Mouse (Mus musculus): Measurements from ENCODE around the gene Ankrd33. TPM values are rescaled to one million over a fixed set of nuclear protein-coding genes. Genes with fewer than 3 reads are reported as not detected.
A peak's percentile ranks its signal among the peaks of the same experiment; 100 is the strongest.

The Ankrd33 gene
- polyA plus RNA-seq, 1 experiment from 2014 or later: not detected

GRCm38 (mm10) chr15:101161534-101161933, 46.0 kb downstream of the Ankrd33 start:
- 82% methylated on average over 7 of the region's 7 CpGs for WGBS
- 0 out of 2 replicates have a peak, but pooled peaks cover 3% of the 10 kb centered on the region for H3K9me3 ChIP-seq (replicated peaks; ENCODE audit: low read length)
- no peak overlapping the region for H3K4me2 ChIP-seq (ENCODE audit: low read length)
- H3K27me3 ChIP-seq (ENCODE audit: insufficient read depth, low read length): no peaks in the 10 kb centered on the region
- DNase-seq (ENCODE audit: low spot score) (no peak), ATAC-seq (replicated peaks; ENCODE audit: low FRiP score, low read depth) (no peak)
- H3K4me1 ChIP-seq (replicated peaks; ENCODE audit: insufficient read depth, low read length): peaks cover 20% of the 10 kb centered on the region
- H3K36me3 ChIP-seq (ENCODE audit: insufficient read depth, low read length): no peaks in the 10 kb centered on the region
- H3K4me3 ChIP-seq (replicated peaks; ENCODE audit: low read depth, low read length): no peak overlapping the region
- no peak overlapping the region for H3K27ac ChIP-seq
- TF ChIP-seq CTCF (IDR thresholded peaks at IDR 0.05; ENCODE audit: low read depth): no peak
- H3K9ac ChIP-seq (ENCODE audit: low read depth, low read length): no peak overlapping the region

DNA sequence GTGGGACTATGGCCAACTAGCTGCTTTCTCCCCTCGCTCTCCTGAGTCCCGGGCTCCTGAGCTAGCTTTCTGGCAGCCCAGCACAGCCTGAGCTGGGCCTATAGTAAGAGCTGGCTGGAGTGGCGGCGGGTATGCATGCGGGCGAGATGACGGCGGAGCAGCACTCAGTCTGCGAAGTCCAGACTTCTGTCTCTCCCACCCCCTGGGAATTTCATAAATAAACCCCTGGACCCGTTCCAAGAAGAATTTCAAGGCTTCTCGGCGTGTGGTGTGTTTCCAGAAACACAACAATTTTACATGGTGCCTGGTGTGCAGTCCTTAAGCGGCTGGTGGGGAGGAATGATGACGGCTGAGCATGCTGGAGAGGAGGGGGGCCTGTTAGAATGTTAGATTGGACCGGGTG, 47.5 kb downstream of the Ankrd33 start:
- TF ChIP-seq CTCF (IDR thresholded peaks at IDR 0.05; ENCODE audit: low read depth): no peak
- Histone ChIP-seq H3K36me3 (ENCODE audit: insufficient read depth, low read length) (no peaks in the 10 kb centered on the region), H3K9me3 (replicated peaks; ENCODE audit: low read length) (no peaks in the 10 kb centered on the region), H3K27ac (peak overlapping the region; percentile 40), H3K27me3 (ENCODE audit: insufficient read depth, low read length) (no peaks in the 10 kb centered on the region), H3K9ac (ENCODE audit: low read depth, low read length) (peak overlapping the region; percentile 2; the same call in 1 of the 2 replicates), H3K4me2 (ENCODE audit: low read length) (0 out of 2 replicates have a peak overlapping the region, but pooled peaks have one; percentile 13), H3K4me1 (replicated peaks; ENCODE audit: insufficient read depth, low read length) (peaks cover 20% of the 10 kb centered on the region), H3K4me3 (replicated peaks; ENCODE audit: low read depth, low read length) (no peak overlapping the region)
- no peak for DNase-seq (ENCODE audit: low spot score)
- ATAC-seq (replicated peaks; ENCODE audit: low FRiP score, low read depth): no peak
- WGBS: 18% methylated on average over 15 of the region's 15 CpGs

GRCm38 (mm10) chr15:101163854-101164253, 48.3 kb downstream of the Ankrd33 start:
- DNase-seq (ENCODE audit: low spot score) (no peak), ATAC-seq (replicated peaks; ENCODE audit: low FRiP score, low read depth) (no peak)
- Histone ChIP-seq H3K36me3 (ENCODE audit: insufficient read depth, low read length) (no peaks in the 10 kb centered on the region), H3K27ac (no peak overlapping the region), H3K9ac (ENCODE audit: low read depth, low read length) (no peak overlapping the region), H3K27me3 (ENCODE audit: insufficient read depth, low read length) (no peaks in the 10 kb centered on the region), H3K4me3 (replicated peaks; ENCODE audit: low read depth, low read length) (no peak overlapping the region), H3K4me2 (ENCODE audit: low read length) (no peak overlapping the region), H3K9me3 (replicated peaks; ENCODE audit: low read length) (no peaks in the 10 kb centered on the region), H3K4me1 (replicated peaks; ENCODE audit: insufficient read depth, low read length) (peaks cover 20% of the 10 kb centered on the region)
- TF ChIP-seq CTCF (IDR thresholded peaks at IDR 0.05; ENCODE audit: low read depth): no peak
- 45% methylated on average over 5 of the region's 5 CpGs for WGBS

GRCm38 (mm10) chr15:101164291-101164690, 48.7 kb downstream of the Ankrd33 start:
- no peak overlapping the region for H3K4me3 ChIP-seq (replicated peaks; ENCODE audit: low read depth, low read length)
- no peaks in the 10 kb centered on the region for H3K36me3 ChIP-seq (ENCODE audit: insufficient read depth, low read length)
- H3K27me3 ChIP-seq (ENCODE audit: insufficient read depth, low read length): no peaks in the 10 kb centered on the region
- no peak for ATAC-seq (replicated peaks; ENCODE audit: low FRiP score, low read depth)
- DNase-seq (ENCODE audit: low spot score): no peak
- H3K4me1 ChIP-seq (replicated peaks; ENCODE audit: insufficient read depth, low read length): peaks cover 20% of the 10 kb centered on the region
- H3K4me2 ChIP-seq (ENCODE audit: low read length): no peak overlapping the region
- no peak overlapping the region for H3K27ac ChIP-seq
- no peak overlapping the region for H3K9ac ChIP-seq (ENCODE audit: low read depth, low read length)
- no peak for TF ChIP-seq CTCF (IDR thresholded peaks at IDR 0.05; ENCODE audit: low read depth)
- 55% methylated on average over 5 of the region's 5 CpGs for WGBS
- no peaks in the 10 kb centered on the region for H3K9me3 ChIP-seq (replicated peaks; ENCODE audit: low read length)

- TF ChIP-seq CTCF (IDR thresholded peaks at IDR 0.05; ENCODE audit: low read depth): no peak
- ATAC-seq (replicated peaks; ENCODE audit: low FRiP score, low read depth): peak; percentile 53
- no peaks in the 10 kb centered on the region for H3K27me3 ChIP-seq (ENCODE audit: insufficient read depth, low read length)
Observed at GRCm38 (mm10) chr15:101165658-101166437, 50.3 kb downstream of the Ankrd33 start.

GRCm38 (mm10) chr15:101167553-101167952, 52.0 kb downstream of the Ankrd33 start:
- no peaks in the 10 kb centered on the region for H3K36me3 ChIP-seq (ENCODE audit: insufficient read depth, low read length)
- H3K9me3 ChIP-seq (replicated peaks; ENCODE audit: low read length): no peaks in the 10 kb centered on the region
- ATAC-seq (replicated peaks; ENCODE audit: low FRiP score, low read depth): no peak
- peak overlapping the region; percentile 15; the same call in 1 of the 2 replicates for H3K27ac ChIP-seq
- no peak for DNase-seq (ENCODE audit: low spot score)
- no peak for TF ChIP-seq CTCF (IDR thresholded peaks at IDR 0.05; ENCODE audit: low read depth)
- no peak overlapping the region for H3K9ac ChIP-seq (ENCODE audit: low read depth, low read length)
- no peaks in the 10 kb centered on the region for H3K27me3 ChIP-seq (ENCODE audit: insufficient read depth, low read length)
- no peak overlapping the region for H3K4me3 ChIP-seq (replicated peaks; ENCODE audit: low read depth, low read length)
- peaks cover 18% of the 10 kb centered on the region for H3K4me1 ChIP-seq (replicated peaks; ENCODE audit: insufficient read depth, low read length)
- WGBS: 65% methylated on average over 11 of the region's 11 CpGs
- H3K4me2 ChIP-seq (ENCODE audit: low read length): no peak overlapping the region

More at GRCm38 (mm10) chr15:101165658-101166437, 50.3 kb downstream of the Ankrd33 start:
- no peak overlapping the region for H3K4me2 ChIP-seq (ENCODE audit: low read length)
- H3K27ac ChIP-seq: peak overlapping the region; percentile 66
- peaks cover 20% of the 10 kb centered on the region for H3K4me1 ChIP-seq (replicated peaks; ENCODE audit: insufficient read depth, low read length)
- no peak for DNase-seq (ENCODE audit: low spot score)
- H3K9ac ChIP-seq (ENCODE audit: low read depth, low read length): no peak overlapping the region
- no peaks in the 10 kb centered on the region for H3K36me3 ChIP-seq (ENCODE audit: insufficient read depth, low read length)
- 42% methylated on average over 16 of the region's 16 CpGs for WGBS
- no peak overlapping the region for H3K4me3 ChIP-seq (replicated peaks; ENCODE audit: low read depth, low read length)
- no peaks in the 10 kb centered on the region for H3K9me3 ChIP-seq (replicated peaks; ENCODE audit: low read length)

Other genes with a start within 250 kb of the Ankrd33 start
- 5.9 and 8.3 TPM in 2 replicates for gene Scn8a, start 245.9 kb upstream of the Ankrd33 start, polyA plus RNA-seq (2015; fragmentation: Nextera tagmentation; extraction: Ambion mirVana)
- gene Gm47841, start 68.4 kb upstream of the Ankrd33 start, polyA plus RNA-seq (2015; fragmentation: Nextera tagmentation; extraction: Ambion mirVana): not detected in 2 replicates
- gene Fignl2, start 37.2 kb upstream of the Ankrd33 start, polyA plus RNA-seq (2015; fragmentation: Nextera tagmentation; extraction: Ambion mirVana): 0.38 and 0.47 TPM in 2 replicates
- 16.9 and 17.8 TPM in 2 replicates for gene Acvrl1, start 12.8 kb downstream of the Ankrd33 start, polyA plus RNA-seq (2015; fragmentation: Nextera tagmentation; extraction: Ambion mirVana)
- 5.8 and 6.4 TPM in 2 replicates for gene Acvr1b, start 58.3 kb downstream of the Ankrd33 start, polyA plus RNA-seq (2015; fragmentation: Nextera tagmentation; extraction: Ambion mirVana)
- gene Grasp, start 108.4 kb downstream of the Ankrd33 start, polyA plus RNA-seq (2015; fragmentation: Nextera tagmentation; extraction: Ambion mirVana): 3.7 and 4.0 TPM in 2 replicates
- gene Nr4a1, start 138.5 kb downstream of the Ankrd33 start, polyA plus RNA-seq (2015; fragmentation: Nextera tagmentation; extraction: Ambion mirVana): 8.6 and 9.5 TPM in 2 replicates
- 77.1 and 79.5 TPM in 2 replicates for gene Atg101, start 168.5 kb downstream of the Ankrd33 start, polyA plus RNA-seq (2015; fragmentation: Nextera tagmentation; extraction: Ambion mirVana)
- gene 6030408B16Rik, start 177.5 kb downstream of the Ankrd33 start, polyA plus RNA-seq (2015; fragmentation: Nextera tagmentation; extraction: Ambion mirVana): 23.3 and 24.5 TPM in 2 replicates

Data from kidney, postnatal 0 days (tissue).